Mouse (Mus musculus) forebrain, embryonic 11.5 days (tissue): ENCODE measurements around the gene Sez6l. TPM values are rescaled to one million over a fixed set of nuclear protein-coding genes. Genes with fewer than 3 reads are reported as not detected.

Experiments used
- ATAC-seq: fragments of 200-750 bp; cut with Nextera tagmentation; replicated peaks from 2 replicates; pipeline ENCODE4 v1.8.0; 2017; ENCODE audit warnings: moderate TSS enrichment; ENCODE audit not compliant: low FRiP score
- DNase-seq: peaks from one replicate; pipeline ENCODE4 v3.0.0-alpha.2; 2017; ENCODE audit warnings: low spot score
- H3K27ac ChIP-seq: fragments of 300-500 bp; sonication (generic); 2 replicates; pipeline ENCODE4 v1.5.1; 2014; ENCODE audit warnings: low read depth, low read length
- H3K27me3 ChIP-seq: fragments of 300-500 bp; sonication (generic); 2 replicates; pipeline ENCODE4 v1.6.1; 2014; ENCODE audit warnings: mild to moderate bottlenecking, low read length, mixed read lengths; ENCODE audit not compliant: control insufficient read depth, insufficient read depth
- H3K36me3 ChIP-seq: fragments of 300-500 bp; sonication (generic); 2 replicates; pipeline ENCODE4 v1.6.1; 2014; ENCODE audit warnings: mild to moderate bottlenecking, low read length, moderate library complexity, mixed read lengths; ENCODE audit not compliant: control insufficient read depth, insufficient read depth
- H3K4me1 ChIP-seq: fragments of 300-500 bp; sonication (generic); replicated peaks from 2 replicates; pipeline ENCODE4 v1.6.1; 2014; ENCODE audit warnings: low read length, mixed read lengths; ENCODE audit not compliant: control insufficient read depth, insufficient read depth
- H3K4me2 ChIP-seq: fragments of 300-500 bp; sonication (generic); 2 replicates; pipeline ENCODE4 v1.6.1; 2014; ENCODE audit warnings: low read depth, mild to moderate bottlenecking, low read length, moderate library complexity, mixed read lengths; ENCODE audit not compliant: severe bottlenecking
- H3K4me3 ChIP-seq: fragments of 300-500 bp; sonication (generic); 2 replicates; pipeline ENCODE4 v1.5.1; 2014; ENCODE audit warnings: low read depth, low read length
- H3K9ac ChIP-seq: fragments of 300-500 bp; sonication (generic); 2 replicates; pipeline ENCODE4 v1.6.1; 2014; ENCODE audit warnings: low read length
- H3K9me3 ChIP-seq: fragments of 300-500 bp; sonication (generic); 2 replicates; pipeline ENCODE4 v1.6.1; 2016; ENCODE audit warnings: low read length, mixed read lengths; ENCODE audit not compliant: control insufficient read depth
- WGBS: fragments of 180-500 bp; shearing (Covaris S2); extraction: QIAGEN DNeasy Blood & Tissue Kit; methylation state at CpG from one replicate; pipeline ENCODE4 v1.1.7; 2014; 5-methylcytosine and 5-hydroxymethylcytosine counted together
- polyA plus RNA-seq: library from polyadenylated mRNA; unstranded; fragments of >200 nt; fragmentation: Nextera tagmentation; extraction: Ambion mirVana; gene quantifications from 2 replicates; pipeline ENCODE4 v1.2.1, GENCODE M21; 2014

Sez6l gene
- polyA plus RNA-seq, 1 experiment from 2014 or later = 4.8 TPM

- Histone ChIP-seq H3K27ac (no peak overlapping the region), H3K36me3 (no peaks in the 10 kb centered on the region), H3K4me2 (no peak overlapping the region), H3K4me3 (no peak overlapping the region), H3K9ac (no peak overlapping the region), H3K27me3 (no peaks in the 10 kb centered on the region), H3K4me1 (no peaks in the 10 kb centered on the region), H3K9me3 (no peaks in the 10 kb centered on the region)
- no peak for ATAC-seq
- WGBS = 63% methylated on average over 2 of the region's 2 CpGs
- no peak for DNase-seq
Observed at GRCm38 (mm10) chr5:112607119-112607518, 30.1 kb upstream of the Sez6l start.

- ATAC-seq = no peak
- 89% methylated on average over 14 of the region's 14 CpGs for WGBS
- H3K27me3 ChIP-seq = no peaks in the 10 kb centered on the region
Observed at GRCm38 (mm10) chr5:112605371-112605770, 28.4 kb upstream of the Sez6l start.

GRCm38 (mm10) chr5:112604251-112604650 is 27.3 kb upstream of the Sez6l start:
- DNase-seq (no peak), ATAC-seq (no peak)
- 86% methylated on average over 1 of the region's 1 CpGs for WGBS
- H3K36me3 ChIP-seq = no peaks in the 10 kb centered on the region
- H3K4me1 ChIP-seq = no peaks in the 10 kb centered on the region
- no peak overlapping the region for H3K4me2 ChIP-seq
- no peaks in the 10 kb centered on the region for H3K9me3 ChIP-seq
- no peaks in the 10 kb centered on the region for H3K27me3 ChIP-seq
- no peak overlapping the region for H3K4me3 ChIP-seq
- no peak overlapping the region for H3K9ac ChIP-seq
- no peak overlapping the region for H3K27ac ChIP-seq

More at GRCm38 (mm10) chr5:112605371-112605770, 28.4 kb upstream of the Sez6l start:
- no peak overlapping the region for H3K27ac ChIP-seq
- no peak overlapping the region for H3K9ac ChIP-seq
- H3K4me1 ChIP-seq = no peaks in the 10 kb centered on the region
- no peak overlapping the region for H3K4me2 ChIP-seq
- no peak for DNase-seq
- H3K36me3 ChIP-seq = no peaks in the 10 kb centered on the region
- no peaks in the 10 kb centered on the region for H3K9me3 ChIP-seq
- H3K4me3 ChIP-seq = no peak overlapping the region

GRCm38 (mm10) chr5:112603594-112603993 is 26.6 kb upstream of the Sez6l start:
- Histone ChIP-seq H3K4me1 (no peaks in the 10 kb centered on the region), H3K27ac (no peak overlapping the region), H3K9ac (no peak overlapping the region), H3K9me3 (no peaks in the 10 kb centered on the region), H3K4me2 (no peak overlapping the region), H3K4me3 (no peak overlapping the region), H3K27me3 (no peaks in the 10 kb centered on the region), H3K36me3 (no peaks in the 10 kb centered on the region)
- ATAC-seq (no peak), DNase-seq (no peak)
- 60% methylated on average over 3 of the region's 3 CpGs for WGBS

GRCm38 (mm10) chr5:112600309-112600939 is 23.4 kb upstream of the Sez6l start:
- 62% methylated on average over 11 of the region's 11 CpGs for WGBS
- DNase-seq (no peak), ATAC-seq (no peak)

GRCm38 (mm10) chr5:112599538-112600308 is 22.7 kb upstream of the Sez6l start:
- no peak overlapping the region for H3K9ac ChIP-seq
- no peaks in the 10 kb centered on the region for H3K36me3 ChIP-seq
- no peak overlapping the region for H3K4me3 ChIP-seq
- no peaks in the 10 kb centered on the region for H3K27me3 ChIP-seq
- WGBS = 91% methylated on average over 6 of the region's 6 CpGs
- no peak overlapping the region for H3K27ac ChIP-seq
- ATAC-seq (no peak), DNase-seq (no peak)
- no peak overlapping the region for H3K4me2 ChIP-seq
- peaks cover 6% of the 10 kb centered on the region; the same call in 1 of the 2 replicates for H3K4me1 ChIP-seq
- no peaks in the 10 kb centered on the region for H3K9me3 ChIP-seq

More at GRCm38 (mm10) chr5:112600309-112600939, 23.4 kb upstream of the Sez6l start:
- Histone ChIP-seq H3K27ac (no peak overlapping the region), H3K27me3 (no peaks in the 10 kb centered on the region), H3K4me3 (no peak overlapping the region), H3K4me2 (no peak overlapping the region), H3K9ac (no peak overlapping the region), H3K36me3 (no peaks in the 10 kb centered on the region), H3K9me3 (no peaks in the 10 kb centered on the region), H3K4me1 (peaks cover 1% of the 10 kb centered on the region; the same call in 1 of the 2 replicates)

- no peak for DNase-seq
- Histone ChIP-seq H3K9me3 (no peaks in the 10 kb centered on the region), H3K4me3 (no peak overlapping the region), H3K27me3 (no peaks in the 10 kb centered on the region), H3K27ac (no peak overlapping the region), H3K36me3 (no peaks in the 10 kb centered on the region), H3K4me2 (no peak overlapping the region), H3K9ac (no peak overlapping the region), H3K4me1 (peaks cover 6% of the 10 kb centered on the region; the same call in 1 of the 2 replicates)
- WGBS = 86% methylated on average over 6 of the region's 6 CpGs
- ATAC-seq = no peak
Observed at GRCm38 (mm10) chr5:112597876-112598275, 20.9 kb upstream of the Sez6l start.

GRCm38 (mm10) chr5:112597307-112597706 is 20.3 kb upstream of the Sez6l start:
- Histone ChIP-seq H3K36me3 (no peaks in the 10 kb centered on the region), H3K27me3 (no peaks in the 10 kb centered on the region), H3K4me2 (no peak overlapping the region), H3K4me1 (peaks cover 6% of the 10 kb centered on the region; the same call in 1 of the 2 replicates), H3K9me3 (no peaks in the 10 kb centered on the region), H3K9ac (no peak overlapping the region), H3K4me3 (no peak overlapping the region), H3K27ac (no peak overlapping the region)
- ATAC-seq = no peak
- 90% methylated on average over 2 of the region's 2 CpGs for WGBS
- DNase-seq = no peak
